Mouse (Mus musculus): Measurements from ENCODE around the gene Fcer1g. TPM values are rescaled to one million over a fixed set of nuclear protein-coding genes. Genes with fewer than 3 reads are reported as not detected.
A peak's percentile ranks its signal among the peaks of the same experiment; 100 is the strongest.

Fcer1g gene
- total RNA-seq, 4 experiments from 2014 or later, result 0.85 to 3.1 (median 2.3) TPM

GRCm38 (mm10) chr1:171220871-171221270, 13.3 kb downstream of the Fcer1g start:
- peak; percentile 67 to 73 for DNase-seq (ENCODE audit: low spot score in 2 of 2)

GRCm38 (mm10) chr1:171216241-171216955, 17.8 kb downstream of the Fcer1g start:
- no peak for DNase-seq (ENCODE audit: low spot score in 2 of 2)

- no peak for DNase-seq (ENCODE audit: low spot score in 2 of 2)
Measured at GRCm38 (mm10) chr1:171213801-171214496, 20.2 kb downstream of the Fcer1g start, which contains the start of gene Nr1i3. Gene Nr1i3 (plus strand): TSS chr1:171213970.

GRCm38 (mm10) chr1:171212854-171213253, 21.3 kb downstream of the Fcer1g start:
- no peak for DNase-seq (ENCODE audit: low spot score in 2 of 2)

- DNase-seq (ENCODE audit: low spot score in 2 of 2), result no peak
Measured at GRCm38 (mm10) chr1:171209409-171209808, 24.8 kb downstream of the Fcer1g start.

GRCm38 (mm10) chr1:171205704-171206493, 28.3 kb downstream of the Fcer1g start:
- no peak for DNase-seq (ENCODE audit: low spot score in 2 of 2)

- no peak for DNase-seq (ENCODE audit: low spot score in 2 of 2)
Measured at GRCm38 (mm10) chr1:171204249-171204644, 29.9 kb downstream of the Fcer1g start.

GRCm38 (mm10) chr1:171203471-171204248, 30.5 kb downstream of the Fcer1g start:
- no peak for DNase-seq (ENCODE audit: low spot score in 2 of 2)

GRCm38 (mm10) chr1:171200769-171201168, 33.4 kb downstream of the Fcer1g start:
- DNase-seq (ENCODE audit: low spot score in 2 of 2), result no peak

- DNase-seq (ENCODE audit: low spot score in 2 of 2), result no peak
Measured at GRCm38 (mm10) chr1:171199532-171199931, 34.6 kb downstream of the Fcer1g start.

GRCm38 (mm10) chr1:171195887-171196397, 38.2 kb downstream of the Fcer1g start, which contains the start of gene Pcp4l1:
Gene Pcp4l1 (minus strand): TSS chr1:171196268.
- DNase-seq (ENCODE audit: low spot score in 2 of 2), result peak; percentile 50 to 54

GRCm38 (mm10) chr1:171195046-171195822, 38.9 kb downstream of the Fcer1g start:
- DNase-seq (ENCODE audit: low spot score in 2 of 2), result no peak

GRCm38 (mm10) chr1:171193911-171194830, 40.0 kb downstream of the Fcer1g start:
- no peak for DNase-seq (ENCODE audit: low spot score in 2 of 2)

GRCm38 (mm10) chr1:171193093-171193840, 40.9 kb downstream of the Fcer1g start:
- DNase-seq (ENCODE audit: low spot score in 2 of 2), result no peak

GRCm38 (mm10) chr1:171192283-171192682, 41.9 kb downstream of the Fcer1g start:
- DNase-seq (ENCODE audit: low spot score in 2 of 2), result no peak

GRCm38 (mm10) chr1:171190832-171191231, 43.3 kb downstream of the Fcer1g start:
- no peak for DNase-seq (ENCODE audit: low spot score in 2 of 2)

- no peak for DNase-seq (ENCODE audit: low spot score in 2 of 2)
Measured at GRCm38 (mm10) chr1:171189476-171190114, 44.6 kb downstream of the Fcer1g start.

GRCm38 (mm10) chr1:171189046-171189445, 45.1 kb downstream of the Fcer1g start:
- DNase-seq (ENCODE audit: low spot score in 2 of 2), result no peak

All from gastrocnemius, adult 8-10 months (tissue).